Mouse (Mus musculus): ENCODE measurements around the gene Nckap5. TPM values are rescaled to one million over a fixed set of nuclear protein-coding genes. Genes with fewer than 3 reads are reported as not detected.

The Nckap5 gene
- polyA plus RNA-seq, 1 experiment from 2014 or later: 12.3 TPM

DNA sequence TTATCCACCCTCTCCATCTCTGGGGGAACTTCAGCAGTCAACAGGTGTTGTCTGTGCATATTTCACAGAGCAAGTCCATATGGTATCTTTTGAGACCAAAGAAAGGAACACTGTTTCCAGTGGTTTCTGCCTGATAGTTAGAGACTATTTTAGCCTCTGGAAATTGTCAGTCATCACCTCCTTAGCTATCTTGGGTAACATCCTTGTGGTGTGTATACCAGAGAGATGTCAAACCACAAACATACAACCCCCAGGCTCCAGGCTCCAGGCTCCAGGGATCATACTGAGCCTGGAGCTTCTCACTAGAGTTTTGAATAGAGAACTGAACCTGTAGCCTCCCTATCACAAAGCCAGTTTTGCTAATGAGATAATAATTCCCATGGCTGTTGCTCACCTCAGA is 252.4 kb downstream of the Nckap5 start:
- no peak overlapping the region for H3K4me3 ChIP-seq (ENCODE audit: low read depth, low read length)
- no peaks in the 10 kb centered on the region for H3K36me3 ChIP-seq (ENCODE audit: control insufficient read depth, insufficient read depth)
- H3K9me3 ChIP-seq (ENCODE audit: control insufficient read depth): no peaks in the 10 kb centered on the region
- H3K9ac ChIP-seq (ENCODE audit: low read depth, low read length): no peak overlapping the region
- no peak overlapping the region for H3K4me2 ChIP-seq (replicated peaks; ENCODE audit: low read depth)
- H3K27me3 ChIP-seq (replicated peaks; ENCODE audit: control insufficient read depth, insufficient read depth, low read length): no peaks in the 10 kb centered on the region
- no peak overlapping the region for H3K27ac ChIP-seq (ENCODE audit: low read depth, low read length)
- ATAC-seq: no peak
- no peaks in the 10 kb centered on the region for H3K4me1 ChIP-seq (replicated peaks; ENCODE audit: control insufficient read depth, insufficient read depth, low read length)
- TF ChIP-seq CTCF (IDR thresholded peaks at IDR 0.05; ENCODE audit: low read depth): no peak

GRCm38 (mm10) chr1:126574295-126574694 is 256.3 kb downstream of the Nckap5 start:
- Histone ChIP-seq H3K36me3 (ENCODE audit: control insufficient read depth, insufficient read depth) (no peaks in the 10 kb centered on the region), H3K4me2 (replicated peaks; ENCODE audit: low read depth) (no peak overlapping the region), H3K9ac (ENCODE audit: low read depth, low read length) (no peak overlapping the region), H3K4me3 (ENCODE audit: low read depth, low read length) (no peak overlapping the region), H3K27ac (ENCODE audit: low read depth, low read length) (no peak overlapping the region), H3K27me3 (replicated peaks; ENCODE audit: control insufficient read depth, insufficient read depth, low read length) (no peaks in the 10 kb centered on the region), H3K4me1 (replicated peaks; ENCODE audit: control insufficient read depth, insufficient read depth, low read length) (no peaks in the 10 kb centered on the region), H3K9me3 (ENCODE audit: control insufficient read depth) (no peaks in the 10 kb centered on the region)
- ATAC-seq: no peak
- 91% methylated on average over 9 of the region's 9 CpGs for WGBS
- TF ChIP-seq CTCF (IDR thresholded peaks at IDR 0.05; ENCODE audit: low read depth): no peak

- TF ChIP-seq CTCF (IDR thresholded peaks at IDR 0.05; ENCODE audit: low read depth): no peak
- Histone ChIP-seq H3K4me1 (replicated peaks; ENCODE audit: control insufficient read depth, insufficient read depth, low read length) (no peaks in the 10 kb centered on the region), H3K27ac (ENCODE audit: low read depth, low read length) (no peak overlapping the region), H3K4me2 (replicated peaks; ENCODE audit: low read depth) (no peak overlapping the region), H3K9me3 (ENCODE audit: control insufficient read depth) (no peaks in the 10 kb centered on the region), H3K9ac (ENCODE audit: low read depth, low read length) (no peak overlapping the region), H3K36me3 (ENCODE audit: control insufficient read depth, insufficient read depth) (no peaks in the 10 kb centered on the region), H3K4me3 (ENCODE audit: low read depth, low read length) (no peak overlapping the region), H3K27me3 (replicated peaks; ENCODE audit: control insufficient read depth, insufficient read depth, low read length) (no peaks in the 10 kb centered on the region)
- 64% methylated on average over 3 of the region's 3 CpGs for WGBS
- ATAC-seq: no peak
These were observed 256.9 kb downstream of the Nckap5 start for GRCm38 (mm10) chr1:126573714-126574113.

- H3K4me3 ChIP-seq (ENCODE audit: low read depth, low read length): no peak overlapping the region
- no peaks in the 10 kb centered on the region for H3K27me3 ChIP-seq (replicated peaks; ENCODE audit: control insufficient read depth, insufficient read depth, low read length)
- 73% methylated on average over 2 of the region's 2 CpGs for WGBS
- no peak overlapping the region for H3K9ac ChIP-seq (ENCODE audit: low read depth, low read length)
- H3K27ac ChIP-seq (ENCODE audit: low read depth, low read length): no peak overlapping the region
- TF ChIP-seq CTCF (IDR thresholded peaks at IDR 0.05; ENCODE audit: low read depth): no peak
- H3K9me3 ChIP-seq (ENCODE audit: control insufficient read depth): no peaks in the 10 kb centered on the region
- no peaks in the 10 kb centered on the region for H3K36me3 ChIP-seq (ENCODE audit: control insufficient read depth, insufficient read depth)
- no peak overlapping the region for H3K4me2 ChIP-seq (replicated peaks; ENCODE audit: low read depth)
- no peak for ATAC-seq
- H3K4me1 ChIP-seq (replicated peaks; ENCODE audit: control insufficient read depth, insufficient read depth, low read length): no peaks in the 10 kb centered on the region
These were observed 257.5 kb downstream of the Nckap5 start for GRCm38 (mm10) chr1:126573097-126573496.

- Histone ChIP-seq H3K9me3 (ENCODE audit: control insufficient read depth) (no peaks in the 10 kb centered on the region), H3K27ac (ENCODE audit: low read depth, low read length) (no peak overlapping the region), H3K9ac (ENCODE audit: low read depth, low read length) (no peak overlapping the region), H3K4me1 (replicated peaks; ENCODE audit: control insufficient read depth, insufficient read depth, low read length) (no peaks in the 10 kb centered on the region), H3K4me2 (replicated peaks; ENCODE audit: low read depth) (no peak overlapping the region), H3K4me3 (ENCODE audit: low read depth, low read length) (no peak overlapping the region), H3K36me3 (ENCODE audit: control insufficient read depth, insufficient read depth) (no peaks in the 10 kb centered on the region), H3K27me3 (replicated peaks; ENCODE audit: control insufficient read depth, insufficient read depth, low read length) (no peaks in the 10 kb centered on the region)
- WGBS: 88% methylated on average over 6 of the region's 6 CpGs
- no peak for ATAC-seq
- TF ChIP-seq CTCF (IDR thresholded peaks at IDR 0.05; ENCODE audit: low read depth): no peak
These were observed 260.9 kb downstream of the Nckap5 start for GRCm38 (mm10) chr1:126569611-126570238.

GRCm38 (mm10) chr1:126568520-126569197 is 261.9 kb downstream of the Nckap5 start:
- Histone ChIP-seq H3K27me3 (replicated peaks; ENCODE audit: control insufficient read depth, insufficient read depth, low read length) (no peaks in the 10 kb centered on the region), H3K4me3 (ENCODE audit: low read depth, low read length) (no peak overlapping the region), H3K4me2 (replicated peaks; ENCODE audit: low read depth) (no peak overlapping the region), H3K9ac (ENCODE audit: low read depth, low read length) (no peak overlapping the region), H3K36me3 (ENCODE audit: control insufficient read depth, insufficient read depth) (no peaks in the 10 kb centered on the region), H3K9me3 (ENCODE audit: control insufficient read depth) (no peaks in the 10 kb centered on the region), H3K27ac (ENCODE audit: low read depth, low read length) (no peak overlapping the region), H3K4me1 (replicated peaks; ENCODE audit: control insufficient read depth, insufficient read depth, low read length) (no peaks in the 10 kb centered on the region)
- TF ChIP-seq CTCF (IDR thresholded peaks at IDR 0.05; ENCODE audit: low read depth): peak; percentile 80
- WGBS: 92% methylated on average over 8 of the region's 8 CpGs
- no peak for ATAC-seq
